Mouse (Mus musculus): ENCODE measurements around the gene Utp11. TPM values are rescaled to one million over a fixed set of nuclear protein-coding genes. Genes with fewer than 3 reads are reported as not detected.
"Not testable (repeated sequence)": the region's sequence is repeated elsewhere in the genome, so short reads cannot be mapped to it uniquely, and the experiment has no call there.

Utp11 gene
- polyA plus RNA-seq, 1 experiment from 2014 or later = 42.1 TPM

DNA sequence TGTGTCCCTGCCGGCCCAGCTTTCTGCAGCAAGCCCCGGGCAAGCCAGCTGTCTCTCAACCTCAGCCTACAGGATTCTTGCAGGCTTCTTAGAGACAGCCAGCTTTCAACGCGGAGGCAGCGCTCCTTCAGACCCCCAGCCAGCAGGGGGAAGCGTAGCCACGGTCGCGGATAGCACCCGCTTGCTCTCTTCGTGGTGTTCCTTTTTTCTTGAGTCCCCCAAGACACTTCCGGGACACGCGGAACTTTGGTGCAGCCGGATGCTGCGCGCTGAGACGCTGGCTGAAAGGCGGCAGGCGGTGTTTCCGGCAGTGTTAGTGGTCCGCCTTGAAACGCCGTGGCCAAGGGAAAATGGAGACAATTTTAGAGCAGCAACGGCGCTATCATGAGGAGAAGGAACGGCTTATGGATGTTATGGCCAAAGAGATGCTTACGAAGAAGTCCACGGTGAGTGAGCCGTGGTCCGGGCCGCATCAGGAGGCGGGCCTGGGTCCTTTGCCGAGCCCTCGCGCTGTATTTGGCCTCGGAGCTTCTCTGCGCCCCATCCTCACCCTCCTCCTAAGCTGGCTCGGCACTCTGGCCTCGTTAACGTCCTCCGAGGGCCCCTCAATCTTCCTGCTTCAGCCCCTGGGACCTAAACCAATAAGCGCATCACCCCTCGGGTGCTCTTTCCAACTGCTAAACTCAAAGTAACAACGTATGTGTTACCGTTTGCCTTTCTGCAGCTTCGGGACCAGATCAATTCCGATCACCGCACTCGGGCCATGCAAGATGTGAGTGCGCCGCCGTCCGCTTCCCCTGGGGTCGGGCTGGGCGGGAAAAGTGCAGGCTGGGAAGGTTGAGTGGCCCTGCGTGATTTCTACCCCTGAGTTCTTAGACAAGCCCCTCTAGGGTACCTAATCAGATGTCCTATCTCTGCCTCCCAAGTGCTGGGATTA, 21.4 kb upstream of the Utp11 start, which contains the start of gene Sf3a3:
TSS of gene Sf3a3 (plus strand) at position 232 of the 937 bp plus-strand sequence.
- peak within 1 kb of the TSS; percentile 68 for H3K27ac ChIP-seq (ENCODE audit: low read length)
- under 1% methylated on average over 57 of the region's 57 CpGs for WGBS
- peaks cover 4% of the 10 kb centered on the region for H3K27me3 ChIP-seq (replicated peaks; ENCODE audit: control insufficient read depth, insufficient read depth, low read length)
- H3K4me1 ChIP-seq (replicated peaks; ENCODE audit: control insufficient read depth, insufficient read depth, low read length) = peaks cover 20% of the 10 kb centered on the region
- no peaks in the 10 kb centered on the region for H3K9me3 ChIP-seq (ENCODE audit: control insufficient read depth, low read length)
- peak; percentile 97 for ATAC-seq
- H3K9ac ChIP-seq (replicated peaks; ENCODE audit: low read depth, low read length) = peak within 1 kb of the TSS; percentile 86
- peak within 1 kb of the TSS; percentile 84 for H3K4me3 ChIP-seq (replicated peaks; ENCODE audit: low read length)
- H3K4me2 ChIP-seq (ENCODE audit: low read length) = peak within 1 kb of the TSS; percentile 95
- H3K36me3 ChIP-seq (ENCODE audit: control insufficient read depth, insufficient read depth) = peaks cover 13% of the 10 kb centered on the region

DNA sequence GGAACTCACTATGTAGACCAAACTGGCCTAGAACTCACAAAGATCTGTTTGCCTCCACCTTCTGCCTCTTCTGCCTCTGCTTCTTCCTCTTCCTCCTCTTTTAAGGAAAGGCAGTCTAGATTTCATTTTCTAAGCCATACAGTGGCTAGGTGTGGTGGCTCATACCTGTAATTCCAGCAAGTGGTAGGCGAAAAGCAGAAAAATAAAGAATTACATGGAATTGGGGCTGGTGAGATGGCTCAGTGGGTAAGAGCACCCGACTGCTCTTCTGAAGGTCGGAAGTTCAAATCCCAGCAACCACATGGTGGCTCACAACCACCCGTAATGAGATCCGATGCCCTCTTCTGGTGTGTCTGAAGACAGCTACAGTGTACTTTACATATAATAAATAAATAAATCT, 20.4 kb upstream of the Utp11 start:
- H3K27ac ChIP-seq (ENCODE audit: low read length); H3K27me3 ChIP-seq (replicated peaks; ENCODE audit: control insufficient read depth, insufficient read depth, low read length); H3K36me3 ChIP-seq (ENCODE audit: control insufficient read depth, insufficient read depth); H3K9ac ChIP-seq (replicated peaks; ENCODE audit: low read depth, low read length); H3K4me2 ChIP-seq (ENCODE audit: low read length); ATAC-seq; H3K9me3 ChIP-seq (ENCODE audit: control insufficient read depth, low read length); H3K4me3 ChIP-seq (replicated peaks; ENCODE audit: low read length): not testable (repeated sequence)
- 78% methylated on average over 4 of the region's 5 CpGs for WGBS
- H3K4me1 ChIP-seq (replicated peaks; ENCODE audit: control insufficient read depth, insufficient read depth, low read length) = peaks cover 26% of the 10 kb centered on the region

DNA sequence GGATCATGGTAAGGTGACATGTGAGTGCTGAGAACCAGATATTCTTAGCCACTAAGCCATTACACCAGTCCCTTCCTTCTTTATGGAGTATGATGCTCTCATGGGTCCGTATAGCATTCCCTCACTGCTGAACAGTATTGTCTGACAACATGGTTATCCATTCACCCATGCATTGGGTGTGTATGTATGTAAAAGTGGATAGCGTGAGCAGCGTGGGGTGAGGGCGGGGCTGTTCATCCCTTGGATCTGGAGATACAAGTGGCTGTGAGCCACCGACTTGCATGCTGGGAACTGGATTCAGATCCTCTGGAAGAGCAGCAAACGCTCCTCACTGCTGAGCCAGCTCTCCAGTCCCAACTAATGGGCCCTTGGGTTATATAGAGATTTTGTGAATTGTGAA, 19.2 kb upstream of the Utp11 start:
- no peak for ATAC-seq
- no peak overlapping the region for H3K4me3 ChIP-seq (replicated peaks; ENCODE audit: low read length)
- H3K4me1 ChIP-seq (replicated peaks; ENCODE audit: control insufficient read depth, insufficient read depth, low read length) = peaks cover 31% of the 10 kb centered on the region
- 85% methylated on average over 6 of the region's 6 CpGs for WGBS
- H3K9me3 ChIP-seq (ENCODE audit: control insufficient read depth, low read length) = no peaks in the 10 kb centered on the region
- H3K36me3 ChIP-seq (ENCODE audit: control insufficient read depth, insufficient read depth) = peaks cover 3% of the 10 kb centered on the region; the same call in 1 of the 2 replicates
- no peak overlapping the region for H3K4me2 ChIP-seq (ENCODE audit: low read length)
- H3K27ac ChIP-seq (ENCODE audit: low read length) = no peak overlapping the region
- no peak overlapping the region for H3K9ac ChIP-seq (replicated peaks; ENCODE audit: low read depth, low read length)
- peaks cover 10% of the 10 kb centered on the region for H3K27me3 ChIP-seq (replicated peaks; ENCODE audit: control insufficient read depth, insufficient read depth, low read length)

DNA sequence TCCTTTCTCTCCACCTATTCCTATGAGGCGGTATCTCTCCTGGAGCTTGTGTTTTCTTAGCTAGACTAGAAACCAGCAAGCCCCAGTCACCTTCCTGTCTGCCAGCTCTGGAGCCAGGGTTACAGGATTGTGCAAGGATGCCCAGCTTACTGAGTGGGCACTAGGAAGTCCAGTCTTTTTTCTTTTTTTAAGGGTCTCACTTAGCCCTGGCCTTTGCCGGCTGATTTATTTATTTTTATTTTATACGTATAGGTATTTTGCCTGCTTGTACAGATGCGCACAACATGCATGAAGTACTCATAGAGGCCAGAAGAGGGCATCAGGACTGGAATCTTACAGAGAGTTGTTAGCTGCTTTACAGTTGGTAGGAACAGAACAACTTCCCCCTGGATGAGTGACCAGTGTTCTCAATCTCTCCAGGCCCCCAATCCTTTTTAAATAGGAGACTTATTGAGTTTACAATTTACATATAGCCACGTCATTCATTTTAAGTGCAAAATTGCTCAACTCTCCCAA, 17.4 kb upstream of the Utp11 start:
- H3K4me3 ChIP-seq (replicated peaks; ENCODE audit: low read length) = no peak overlapping the region
- H3K4me1 ChIP-seq (replicated peaks; ENCODE audit: control insufficient read depth, insufficient read depth, low read length) = peaks cover 24% of the 10 kb centered on the region
- no peak for ATAC-seq
- H3K4me2 ChIP-seq (ENCODE audit: low read length) = no peak overlapping the region
- H3K36me3 ChIP-seq (ENCODE audit: control insufficient read depth, insufficient read depth) = no peaks in the 10 kb centered on the region
- H3K9me3 ChIP-seq (ENCODE audit: control insufficient read depth, low read length) = no peaks in the 10 kb centered on the region
- H3K27me3 ChIP-seq (replicated peaks; ENCODE audit: control insufficient read depth, insufficient read depth, low read length) = peaks cover 10% of the 10 kb centered on the region
- no peak overlapping the region for H3K27ac ChIP-seq (ENCODE audit: low read length)
- H3K9ac ChIP-seq (replicated peaks; ENCODE audit: low read depth, low read length) = no peak overlapping the region
- WGBS = 11% methylated on average over 5 of the region's 5 CpGs

DNA sequence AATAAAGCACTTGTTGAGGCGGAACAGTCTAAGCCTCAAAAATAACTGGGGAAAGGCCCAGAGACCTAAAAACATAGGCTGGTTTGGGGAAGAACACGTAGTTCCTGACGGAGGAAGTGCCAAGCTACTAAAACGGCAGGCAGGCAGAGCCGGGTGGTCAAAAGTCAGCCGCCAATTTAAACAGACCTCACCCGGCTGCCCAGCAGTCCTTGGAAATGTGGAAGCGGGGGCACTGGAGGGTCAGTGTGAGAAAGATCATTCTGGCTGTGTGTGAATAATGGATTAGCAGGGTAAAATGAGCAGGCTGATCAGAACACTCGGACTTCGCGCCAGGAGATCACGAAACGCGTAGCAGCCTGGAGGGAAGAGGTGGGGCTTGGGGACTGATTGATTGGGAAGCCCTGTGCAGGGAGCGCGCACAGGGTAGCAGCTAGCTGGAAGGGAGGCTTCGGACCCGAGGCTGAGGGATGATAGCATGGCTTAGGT, 16.6 kb upstream of the Utp11 start:
- Histone ChIP-seq H3K9ac (replicated peaks; ENCODE audit: low read depth, low read length) (0 out of 2 replicates have a peak overlapping the region, but pooled peaks have one; percentile 5), H3K4me1 (replicated peaks; ENCODE audit: control insufficient read depth, insufficient read depth, low read length) (peaks cover 16% of the 10 kb centered on the region), H3K9me3 (ENCODE audit: control insufficient read depth, low read length) (no peaks in the 10 kb centered on the region), H3K36me3 (ENCODE audit: control insufficient read depth, insufficient read depth) (no peaks in the 10 kb centered on the region), H3K4me2 (ENCODE audit: low read length) (peak overlapping the region; percentile 35), H3K27me3 (replicated peaks; ENCODE audit: control insufficient read depth, insufficient read depth, low read length) (peaks cover 10% of the 10 kb centered on the region), H3K4me3 (replicated peaks; ENCODE audit: low read length) (no peak overlapping the region), H3K27ac (ENCODE audit: low read length) (no peak overlapping the region)
- WGBS = 7% methylated on average over 18 of the region's 18 CpGs
- ATAC-seq = no peak

DNA sequence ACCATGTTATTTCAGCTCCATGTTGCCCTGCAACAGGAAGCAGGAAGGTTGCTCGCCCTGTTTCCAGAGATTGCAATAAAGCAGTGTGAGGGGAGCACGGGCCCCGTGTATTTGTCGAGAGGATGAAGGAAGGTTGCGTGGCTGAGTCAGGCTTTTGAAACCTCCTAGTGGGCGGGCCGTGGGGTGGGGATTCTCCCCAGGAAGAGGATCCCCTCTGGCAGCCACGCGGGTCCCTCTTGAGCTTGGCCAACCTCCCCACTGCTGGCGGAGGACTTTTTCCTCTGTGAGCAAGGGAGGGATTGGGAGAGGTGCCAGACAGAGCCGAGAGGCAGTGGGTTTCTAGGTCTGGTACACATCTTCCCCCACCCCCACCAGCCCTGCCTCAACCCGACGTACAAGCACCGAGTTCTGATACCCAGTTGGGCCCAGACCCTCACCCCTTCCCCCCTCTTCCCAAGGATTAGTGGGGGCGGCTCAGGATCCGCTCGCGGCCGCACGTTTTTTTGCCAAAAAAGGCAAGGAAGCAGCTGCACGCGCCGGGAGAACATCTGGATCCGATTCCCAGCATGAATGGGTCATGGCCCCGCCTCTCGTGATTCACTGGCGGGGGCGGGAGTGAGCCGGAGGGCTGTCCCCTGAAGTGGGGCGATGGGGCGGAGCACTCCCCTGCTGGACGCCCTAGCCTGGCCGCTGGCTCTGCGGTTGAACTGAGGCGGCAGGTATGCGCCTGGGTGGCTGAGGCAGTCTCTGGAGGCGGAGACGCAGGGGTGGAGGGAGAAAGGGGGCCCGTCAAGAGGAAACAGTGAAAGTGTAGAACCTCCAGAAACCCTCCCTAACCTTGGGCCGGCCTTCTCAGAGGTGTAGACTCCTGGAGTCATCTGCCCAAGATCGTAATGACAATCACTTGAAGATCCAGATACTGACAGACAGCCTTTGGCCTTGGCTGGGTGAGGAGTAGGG, 15.4 kb upstream of the Utp11 start:
- peak; percentile 49; the same call in 1 of the 2 replicates for ATAC-seq

DNA sequence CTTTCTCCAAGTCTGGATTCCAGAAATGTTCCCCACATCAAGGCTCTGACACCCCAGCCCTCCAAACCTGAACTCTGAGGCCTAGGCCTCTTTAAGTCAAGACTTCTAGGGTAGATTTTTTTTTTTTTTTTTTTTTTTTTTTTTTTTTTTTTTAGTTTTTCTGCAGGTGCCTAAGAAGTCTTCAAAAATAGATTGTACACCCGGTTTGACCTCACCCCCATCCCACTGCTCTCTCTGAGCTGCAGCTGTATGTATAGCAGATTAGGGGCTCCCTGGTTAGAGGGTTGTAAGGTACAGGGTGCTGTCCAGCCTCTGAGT, 14.8 kb upstream of the Utp11 start:
- ATAC-seq = not testable (repeated sequence)

More for the DNA sequence above, 15.4 kb upstream of the Utp11 start:
- WGBS = 2% methylated on average over 41 of the region's 41 CpGs
- Histone ChIP-seq H3K36me3 (ENCODE audit: control insufficient read depth, insufficient read depth) (no peaks in the 10 kb centered on the region), H3K4me3 (replicated peaks; ENCODE audit: low read length) (peak overlapping the region; percentile 35), H3K4me2 (ENCODE audit: low read length) (peak overlapping the region; percentile 59), H3K27me3 (replicated peaks; ENCODE audit: control insufficient read depth, insufficient read depth, low read length) (peaks cover 10% of the 10 kb centered on the region), H3K9me3 (ENCODE audit: control insufficient read depth, low read length) (no peaks in the 10 kb centered on the region), H3K27ac (ENCODE audit: low read length) (peak overlapping the region; percentile 23; the same call in 1 of the 2 replicates), H3K4me1 (replicated peaks; ENCODE audit: control insufficient read depth, insufficient read depth, low read length) (peaks cover 23% of the 10 kb centered on the region), H3K9ac (replicated peaks; ENCODE audit: low read depth, low read length) (peak overlapping the region; percentile 50)

DNA sequence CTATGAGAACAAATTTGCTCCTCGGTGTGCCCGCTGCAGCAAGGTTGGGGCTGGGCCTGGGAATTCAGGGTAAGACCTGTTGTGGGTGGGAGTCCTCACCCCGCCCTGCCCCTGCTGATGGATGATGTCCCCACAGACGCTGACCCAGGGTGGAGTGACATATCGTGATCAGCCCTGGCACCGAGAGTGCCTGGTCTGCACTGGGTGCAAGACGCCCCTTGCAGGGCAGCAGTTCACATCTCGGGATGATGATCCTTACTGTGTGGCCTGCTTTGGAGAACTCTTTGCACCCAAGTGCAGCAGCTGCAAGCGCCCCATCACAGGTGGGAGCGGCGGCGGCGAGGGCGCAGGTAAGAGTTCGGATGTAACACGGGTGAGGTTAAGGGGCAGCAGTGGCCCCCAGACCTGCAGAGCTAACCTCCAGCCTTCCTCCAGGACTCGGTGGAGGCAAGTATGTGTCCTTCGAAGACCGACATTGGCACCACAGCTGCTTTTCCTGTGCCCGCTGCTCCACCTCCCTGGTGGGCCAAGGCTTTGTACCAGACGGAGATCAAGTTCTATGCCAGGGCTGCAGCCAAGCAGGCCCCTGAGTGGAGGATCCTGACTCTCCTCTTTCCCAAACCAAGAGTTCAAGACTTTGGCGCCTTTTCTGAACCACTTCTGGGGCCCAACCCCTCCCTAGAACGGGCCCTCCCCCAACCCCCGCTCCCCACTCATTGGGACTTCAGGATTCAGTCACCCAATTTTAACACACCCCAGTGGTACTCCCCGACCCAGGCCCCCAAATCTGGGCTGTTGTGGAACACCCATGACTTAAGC, 14.2 kb upstream of the Utp11 start:
- H3K9me3 ChIP-seq (ENCODE audit: control insufficient read depth, low read length); H3K36me3 ChIP-seq (ENCODE audit: control insufficient read depth, insufficient read depth); H3K9ac ChIP-seq (replicated peaks; ENCODE audit: low read depth, low read length); H3K27ac ChIP-seq (ENCODE audit: low read length); H3K4me2 ChIP-seq (ENCODE audit: low read length); H3K4me3 ChIP-seq (replicated peaks; ENCODE audit: low read length); ATAC-seq: not testable (repeated sequence)
- Histone ChIP-seq H3K4me1 (replicated peaks; ENCODE audit: control insufficient read depth, insufficient read depth, low read length) (peaks cover 28% of the 10 kb centered on the region), H3K27me3 (replicated peaks; ENCODE audit: control insufficient read depth, insufficient read depth, low read length) (peaks cover 10% of the 10 kb centered on the region)
- WGBS = 90% methylated on average over 25 of the region's 25 CpGs

More for the DNA sequence above, 14.8 kb upstream of the Utp11 start:
- H3K27ac ChIP-seq (ENCODE audit: low read length); H3K9me3 ChIP-seq (ENCODE audit: control insufficient read depth, low read length); H3K4me3 ChIP-seq (replicated peaks; ENCODE audit: low read length); H3K9ac ChIP-seq (replicated peaks; ENCODE audit: low read depth, low read length); H3K36me3 ChIP-seq (ENCODE audit: control insufficient read depth, insufficient read depth): not testable (repeated sequence)
- WGBS = 30% methylated on average over 1 of the region's 1 CpGs
- Histone ChIP-seq H3K4me1 (replicated peaks; ENCODE audit: control insufficient read depth, insufficient read depth, low read length) (peaks cover 28% of the 10 kb centered on the region), H3K4me2 (ENCODE audit: low read length) (peak overlapping the region; percentile 59; the same call in 1 of the 2 replicates), H3K27me3 (replicated peaks; ENCODE audit: control insufficient read depth, insufficient read depth, low read length) (peaks cover 10% of the 10 kb centered on the region)
